Mouse (Mus musculus) forebrain, embryonic 16.5 days (tissue): ENCODE data around the gene Tmem239. TPM values are rescaled to one million over a fixed set of nuclear protein-coding genes. Genes with fewer than 3 reads are reported as not detected.

Source experiments
- ATAC-seq: fragments of 200-750 bp; cut with Nextera tagmentation; 2 replicates; pipeline ENCODE4 v1.8.0; 2017; ENCODE audit warnings: mild to moderate bottlenecking, moderate library complexity
- H3K27ac ChIP-seq: fragments of 300-500 bp; sonication (generic); 2 replicates; pipeline ENCODE4 v1.5.1; 2014; ENCODE audit warnings: low read length, control low read depth
- H3K27me3 ChIP-seq: fragments of 300-500 bp; sonication (generic); replicated peaks from 2 replicates; pipeline ENCODE4 v1.6.1; 2014; ENCODE audit warnings: low read length; ENCODE audit not compliant: control insufficient read depth, insufficient read depth
- H3K36me3 ChIP-seq: fragments of 300-500 bp; sonication (generic); 2 replicates; pipeline ENCODE4 v1.6.1; 2014; ENCODE audit not compliant: control insufficient read depth, insufficient read depth
- H3K4me1 ChIP-seq: fragments of 300-500 bp; sonication (generic); replicated peaks from 2 replicates; pipeline ENCODE4 v1.6.1; 2014; ENCODE audit warnings: low read length; ENCODE audit not compliant: control insufficient read depth, insufficient read depth
- H3K4me2 ChIP-seq: fragments of 300-500 bp; sonication (generic); 2 replicates; pipeline ENCODE4 v1.6.1; 2014; ENCODE audit warnings: mild to moderate bottlenecking, low read length, control low read depth
- H3K4me3 ChIP-seq: fragments of 300-500 bp; sonication (generic); replicated peaks from 2 replicates; pipeline ENCODE4 v1.5.1; 2014; ENCODE audit warnings: mild to moderate bottlenecking, low read length, control low read depth
- H3K9ac ChIP-seq: fragments of 300-500 bp; sonication (generic); replicated peaks from 2 replicates; pipeline ENCODE4 v1.6.1; 2014; ENCODE audit warnings: low read depth, low read length, control low read depth
- H3K9me3 ChIP-seq: fragments of 300-500 bp; sonication (generic); 2 replicates; pipeline ENCODE4 v1.6.1; 2016; ENCODE audit warnings: low read length; ENCODE audit not compliant: control insufficient read depth
- WGBS: fragments of 180-500 bp; shearing (Covaris S2); extraction: QIAGEN DNeasy Blood & Tissue Kit; methylation state at CpG from one replicate; pipeline ENCODE4 v1.1.7; 2014; 5-methylcytosine and 5-hydroxymethylcytosine counted together
- polyA plus RNA-seq: library from polyadenylated mRNA; unstranded; fragments of >200 nt; fragmentation: Nextera tagmentation; extraction: Ambion mirVana; gene quantifications from 2 replicates; pipeline ENCODE4 v1.2.1, GENCODE M21; 2015

Tmem239 gene
- polyA plus RNA-seq, 1 experiment from 2014 or later: 0.27 TPM

GRCm38 (mm10) chr2:130442162-130442561, 35.9 kb downstream of the Tmem239 start:
- Histone ChIP-seq H3K27me3 (no peaks in the 10 kb centered on the region), H3K9me3 (no peaks in the 10 kb centered on the region), H3K36me3 (peaks cover 29% of the 10 kb centered on the region), H3K9ac (no peak overlapping the region), H3K27ac (no peak overlapping the region), H3K4me1 (no peaks in the 10 kb centered on the region), H3K4me3 (no peak overlapping the region), H3K4me2 (no peak overlapping the region)
- no peak for ATAC-seq
- WGBS: 88% methylated on average over 10 of the region's 10 CpGs

DNA sequence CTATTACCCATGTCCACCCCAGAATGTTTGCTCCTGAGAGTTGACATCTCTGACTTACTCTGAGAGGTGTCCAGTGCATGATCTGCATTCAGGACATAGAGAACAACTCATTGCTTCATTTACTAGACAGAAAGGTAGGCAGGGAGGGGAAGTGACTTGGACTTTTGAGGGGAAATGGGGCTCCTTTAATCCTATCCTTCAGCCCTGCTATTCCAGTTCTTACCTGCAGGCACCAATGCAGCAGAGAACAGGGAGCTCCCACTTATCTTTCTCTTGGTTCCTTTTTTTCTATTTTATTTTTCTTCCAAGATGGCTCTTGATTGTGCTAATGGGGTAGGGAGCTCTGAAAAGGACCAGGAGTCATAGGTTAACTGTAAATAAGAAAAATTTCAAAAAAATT, 42.2 kb downstream of the Tmem239 start:
- H3K4me2 ChIP-seq: no peak overlapping the region
- H3K27me3 ChIP-seq: no peaks in the 10 kb centered on the region
- peaks cover 4% of the 10 kb centered on the region; the same call in 1 of the 2 replicates for H3K36me3 ChIP-seq
- ATAC-seq: no peak
- H3K4me3 ChIP-seq: no peak overlapping the region
- H3K27ac ChIP-seq: no peak overlapping the region
- no peak overlapping the region for H3K9ac ChIP-seq
- H3K9me3 ChIP-seq: no peaks in the 10 kb centered on the region
- H3K4me1 ChIP-seq: peaks cover 27% of the 10 kb centered on the region

- H3K4me3 ChIP-seq: peak overlapping the region; percentile 62
- no peak for ATAC-seq
- H3K27ac ChIP-seq: no peak overlapping the region
- H3K4me2 ChIP-seq: peak overlapping the region; percentile 89
- no peaks in the 10 kb centered on the region for H3K27me3 ChIP-seq
- WGBS: 9% methylated on average over 17 of the region's 17 CpGs
- H3K4me1 ChIP-seq: peaks cover 30% of the 10 kb centered on the region
- H3K9ac ChIP-seq: peak overlapping the region; percentile 94
- no peaks in the 10 kb centered on the region for H3K9me3 ChIP-seq
- no peaks in the 10 kb centered on the region for H3K36me3 ChIP-seq
Measured at GRCm38 (mm10) chr2:130449021-130449793, 42.9 kb downstream of the Tmem239 start.

DNA sequence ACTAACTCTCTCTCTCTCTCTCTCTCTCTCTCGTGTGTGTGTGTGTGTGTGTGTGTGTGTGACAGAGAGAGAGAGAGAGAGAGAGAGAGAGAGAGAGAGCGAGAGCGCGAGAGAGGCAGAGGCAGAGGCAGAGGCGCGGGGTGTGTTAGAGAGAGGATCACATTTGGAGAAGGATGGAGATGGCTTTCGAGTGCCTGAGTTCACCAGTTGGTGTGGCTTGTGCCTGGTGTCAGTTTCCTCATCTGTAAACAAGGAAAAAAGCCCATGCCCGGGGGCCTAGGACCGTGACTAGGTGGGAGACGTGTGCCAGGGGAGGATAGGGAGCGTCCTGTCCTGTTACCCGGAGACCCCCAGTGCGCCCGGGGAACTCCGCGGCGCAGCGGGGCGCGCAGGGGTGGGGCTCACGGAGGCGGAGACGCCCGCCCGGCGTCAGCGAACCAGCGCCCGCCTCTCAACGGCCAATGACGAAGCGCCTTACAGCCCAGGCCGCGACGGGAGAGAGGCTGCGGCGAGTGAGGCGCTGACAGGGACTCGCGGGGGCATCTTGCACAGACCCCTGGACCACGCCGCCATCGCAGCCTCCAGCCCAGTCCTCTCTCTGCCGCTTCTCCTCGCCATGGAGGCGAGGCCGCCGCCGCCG, 43.6 kb downstream of the Tmem239 start, which contains the start of gene Ptpra:
TSS of gene Ptpra (plus strand) at position 485 of the 640 bp plus-strand sequence.
- H3K4me3 ChIP-seq: peak within 1 kb of the TSS; percentile 62
- no peaks in the 10 kb centered on the region for H3K9me3 ChIP-seq
- H3K27me3 ChIP-seq: no peaks in the 10 kb centered on the region
- peak; percentile 98 for ATAC-seq
- H3K4me1 ChIP-seq: peaks cover 37% of the 10 kb centered on the region
- H3K27ac ChIP-seq: peak within 1 kb of the TSS; percentile 87
- peak within 1 kb of the TSS; percentile 89 for H3K4me2 ChIP-seq
- under 1% methylated on average over 45 of the region's 50 CpGs for WGBS
- H3K36me3 ChIP-seq: no peaks in the 10 kb centered on the region
- peak within 1 kb of the TSS; percentile 94 for H3K9ac ChIP-seq

- Histone ChIP-seq H3K4me3 (peak overlapping the region; percentile 62), H3K4me1 (peaks cover 42% of the 10 kb centered on the region), H3K4me2 (peak overlapping the region; percentile 89), H3K9me3 (no peaks in the 10 kb centered on the region), H3K27me3 (no peaks in the 10 kb centered on the region), H3K9ac (peak overlapping the region; percentile 94), H3K36me3 (no peaks in the 10 kb centered on the region), H3K27ac (peak overlapping the region; percentile 87)
- peak; percentile 87 for ATAC-seq
- WGBS: under 1% methylated on average over 43 of the region's 47 CpGs
Measured at GRCm38 (mm10) chr2:130450434-130450796, 44.1 kb downstream of the Tmem239 start.

DNA sequence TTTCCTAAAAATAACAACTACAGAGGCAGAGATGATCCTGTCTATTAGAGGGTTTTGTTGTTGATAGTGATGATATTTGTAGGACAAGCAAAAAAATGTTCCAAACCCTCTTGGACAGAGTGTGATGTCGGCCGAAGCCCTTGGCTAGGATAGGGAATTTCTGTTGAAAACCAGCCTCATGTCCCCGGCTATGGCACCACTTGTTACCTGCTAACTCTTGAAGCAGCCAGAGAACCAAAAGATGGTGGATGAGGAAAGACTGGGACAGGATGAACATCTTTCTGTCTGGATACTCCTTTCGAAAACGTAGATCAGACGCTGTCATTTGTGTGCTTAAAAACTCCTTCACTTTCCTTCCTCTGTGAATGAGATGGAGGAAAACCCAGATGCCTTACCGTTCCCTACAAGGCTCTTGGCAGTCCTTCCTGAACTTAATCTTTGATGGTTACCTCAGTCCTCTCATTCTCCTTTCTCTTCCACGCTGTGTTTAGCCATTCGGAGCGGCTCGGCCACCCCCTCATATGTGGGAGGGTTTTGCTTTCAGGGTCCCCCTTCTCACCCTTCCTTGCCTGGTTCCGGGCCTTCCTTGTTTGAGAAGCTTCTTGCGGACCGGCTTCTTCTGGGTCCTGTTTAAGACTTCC, 44.9 kb downstream of the Tmem239 start:
- no peaks in the 10 kb centered on the region for H3K27me3 ChIP-seq
- peak overlapping the region; percentile 89 for H3K4me2 ChIP-seq
- H3K9me3 ChIP-seq: no peaks in the 10 kb centered on the region
- peak overlapping the region; percentile 62 for H3K4me3 ChIP-seq
- no peak for ATAC-seq
- H3K36me3 ChIP-seq: no peaks in the 10 kb centered on the region
- H3K9ac ChIP-seq: peak overlapping the region; percentile 94
- H3K27ac ChIP-seq: no peak overlapping the region
- 46% methylated on average over 14 of the region's 14 CpGs for WGBS
- peaks cover 42% of the 10 kb centered on the region for H3K4me1 ChIP-seq

DNA sequence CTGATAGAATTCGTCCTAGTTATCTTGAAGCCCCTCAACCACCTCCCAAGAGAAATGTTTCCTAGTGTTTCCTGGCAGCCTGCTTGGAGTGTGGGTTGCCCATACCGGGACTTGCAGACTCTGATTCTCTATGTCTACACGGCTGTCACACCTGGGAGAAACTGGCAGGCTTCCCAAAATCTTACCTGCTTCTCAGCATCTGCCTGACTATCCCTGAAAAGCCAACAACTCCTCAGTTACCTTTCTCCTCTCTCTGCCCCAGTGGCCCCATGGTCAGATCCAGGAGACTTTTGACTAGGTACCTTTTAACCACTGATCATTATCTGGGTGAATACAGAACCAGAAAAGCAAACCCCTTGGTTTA, 45.4 kb downstream of the Tmem239 start:
- Histone ChIP-seq H3K27ac (no peak overlapping the region), H3K36me3 (no peaks in the 10 kb centered on the region), H3K9ac (peak overlapping the region; percentile 94; the same call in 1 of the 2 replicates), H3K27me3 (no peaks in the 10 kb centered on the region), H3K9me3 (no peaks in the 10 kb centered on the region), H3K4me1 (peaks cover 42% of the 10 kb centered on the region), H3K4me2 (peak overlapping the region; percentile 89), H3K4me3 (peak overlapping the region; percentile 62; the same call in 1 of the 2 replicates)
- WGBS: 56% methylated on average over 3 of the region's 3 CpGs
- ATAC-seq: no peak

DNA sequence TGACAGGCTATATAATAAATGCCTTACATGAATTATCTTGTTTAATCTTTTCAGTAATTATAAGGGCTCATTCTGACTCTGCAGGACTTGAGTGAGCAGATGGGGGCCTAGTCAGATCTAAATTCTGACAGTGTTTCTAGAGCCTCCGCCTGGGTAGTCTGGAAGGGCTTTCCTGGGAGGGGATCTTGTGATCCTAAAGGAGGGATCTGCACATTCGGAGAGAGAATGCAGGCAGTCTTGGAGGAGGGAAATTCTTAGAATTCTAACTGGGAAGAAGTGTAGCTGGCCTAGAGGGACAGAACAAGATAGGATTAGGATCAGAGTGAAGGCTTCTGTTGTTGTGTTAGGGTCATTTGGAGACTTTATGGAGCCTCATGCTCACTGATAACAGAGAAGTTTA, 46.0 kb downstream of the Tmem239 start:
- Histone ChIP-seq H3K4me2 (0 out of 2 replicates have a peak overlapping the region, but pooled peaks have one; percentile 89), H3K9ac (no peak overlapping the region), H3K27ac (no peak overlapping the region), H3K27me3 (no peaks in the 10 kb centered on the region), H3K36me3 (no peaks in the 10 kb centered on the region), H3K4me1 (peaks cover 42% of the 10 kb centered on the region), H3K9me3 (no peaks in the 10 kb centered on the region), H3K4me3 (no peak overlapping the region)
- WGBS: 47% methylated on average over 2 of the region's 2 CpGs
- no peak for ATAC-seq

DNA sequence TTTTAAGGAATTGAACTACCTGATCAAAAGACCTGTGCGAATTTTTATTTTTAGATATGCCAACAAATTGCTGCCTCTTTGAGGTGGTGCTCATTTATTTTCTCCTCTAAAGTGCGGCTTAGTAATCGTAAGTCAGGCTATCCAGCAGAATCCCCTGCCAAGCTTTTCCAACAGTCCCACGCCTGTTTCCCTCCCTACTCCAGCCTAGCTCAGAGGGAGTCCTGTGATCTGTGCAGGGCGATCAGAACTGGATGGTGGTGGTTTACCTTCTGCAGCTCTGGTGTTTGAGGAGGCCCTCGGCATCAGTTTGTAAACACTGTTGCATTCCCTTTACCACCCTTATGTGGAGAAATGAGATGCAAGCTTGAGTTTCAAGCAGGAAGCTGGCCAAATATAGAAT, 47.1 kb downstream of the Tmem239 start:
- no peaks in the 10 kb centered on the region for H3K9me3 ChIP-seq
- H3K9ac ChIP-seq: no peak overlapping the region
- no peak overlapping the region for H3K4me3 ChIP-seq
- ATAC-seq: no peak
- WGBS: 49% methylated on average over 6 of the region's 6 CpGs
- 0 out of 2 replicates have a peak overlapping the region, but pooled peaks have one; percentile 32 for H3K4me2 ChIP-seq
- no peaks in the 10 kb centered on the region for H3K27me3 ChIP-seq
- no peak overlapping the region for H3K27ac ChIP-seq
- peaks cover 42% of the 10 kb centered on the region for H3K4me1 ChIP-seq
- H3K36me3 ChIP-seq: no peaks in the 10 kb centered on the region
